18 mouse cellular contexts compared by ENCODE assay signal in the genomic region with DNA sequence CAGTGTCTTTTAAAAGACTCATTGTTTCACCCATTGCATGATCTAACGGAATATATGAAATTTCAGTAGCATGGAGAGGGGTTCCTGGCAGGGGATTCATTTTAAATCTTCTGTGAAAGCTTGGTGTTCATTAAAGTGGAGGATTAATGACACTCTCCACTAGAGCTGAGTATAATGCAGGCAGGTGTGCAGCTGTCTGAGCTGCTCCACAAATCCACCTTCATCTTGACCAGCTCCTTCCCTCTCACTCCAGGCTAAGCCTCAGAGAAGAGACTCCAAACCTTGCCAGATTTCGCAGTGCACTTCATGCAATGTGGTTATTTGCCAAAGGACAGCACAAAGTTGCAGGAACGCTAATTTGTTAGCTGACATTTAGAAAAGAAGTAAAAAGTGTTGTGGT.
DNase-seq lines count a peak whose midpoint lies in the region; ATAC-seq and TF ChIP-seq lines count a peak whose summit lies in the region.
"Had no signal": no experiment of that assay in that cellular context is flagged by ENCODE, and none has a peak within 500 bp of the region (broad histone marks: within the 10 kb centered on the region; RNA-seq: fewer than 3 reads in every experiment).

No protein-coding gene starts in this region.

- H3K27ac ChIP-seq in forebrain, embryonic 10.5 days: peak overlapping the region; percentile 72; the same call in 1 of the 2 replicates
- H3K27ac ChIP-seq in forebrain, embryonic 13.5 days: no peak overlapping the region
- no peak overlapping the region for H3K27ac ChIP-seq in lung, embryonic 14.5 days (ENCODE audit: low read depth)
- H3K27ac ChIP-seq in midbrain, embryonic 13.5 days: no peak overlapping the region
- H3K27ac ChIP-seq: embryonic facial prominence, embryonic 15.5 days; heart, embryonic 13.5 days; hindbrain, embryonic 15.5 days had no signal

- no peak overlapping the region for H3K4me2 ChIP-seq in forebrain, embryonic 13.5 days
- H3K4me2 ChIP-seq in lung, embryonic 14.5 days: no peak overlapping the region
- H3K4me2 ChIP-seq in midbrain, embryonic 13.5 days (replicated peaks): no peak overlapping the region
- H3K4me2 ChIP-seq: embryonic facial prominence, embryonic 15.5 days; heart, embryonic 13.5 days; hindbrain, embryonic 15.5 days had no signal

- H3K9ac ChIP-seq in forebrain, embryonic 13.5 days: no peak overlapping the region
- no peak overlapping the region for H3K9ac ChIP-seq in lung, embryonic 14.5 days
- no peak overlapping the region for H3K9ac ChIP-seq in midbrain, embryonic 13.5 days (replicated peaks)
- H3K9ac ChIP-seq: embryonic facial prominence, embryonic 15.5 days; heart, embryonic 13.5 days; hindbrain, embryonic 15.5 days had no signal

- H3K27me3 ChIP-seq in forebrain, embryonic 10.5 days (ENCODE audit: poor library complexity, severe bottlenecking): no peaks in the 10 kb centered on the region
- H3K27me3 ChIP-seq in forebrain, embryonic 13.5 days: no peaks in the 10 kb centered on the region
- no peaks in the 10 kb centered on the region for H3K27me3 ChIP-seq in lung, embryonic 14.5 days (ENCODE audit: insufficient read depth, low read length)
- no peaks in the 10 kb centered on the region for H3K27me3 ChIP-seq in midbrain, embryonic 13.5 days
- H3K27me3 ChIP-seq: embryonic facial prominence, embryonic 15.5 days; heart, embryonic 13.5 days; hindbrain, embryonic 15.5 days had no signal

- 43% methylated on average over 3 of the region's 3 CpGs for WGBS in forebrain, embryonic 10.5 days
- WGBS in forebrain, embryonic 13.5 days: 32% methylated on average over 3 of the region's 3 CpGs
- WGBS in lung, embryonic 14.5 days: 75% methylated on average over 3 of the region's 3 CpGs
- 26% methylated on average over 3 of the region's 3 CpGs for WGBS in midbrain, embryonic 13.5 days

- H3K4me1 ChIP-seq in forebrain, embryonic 10.5 days: peaks cover 20% of the 10 kb centered on the region
- H3K4me1 ChIP-seq in forebrain, embryonic 13.5 days: 0 out of 2 replicates have a peak, but pooled peaks cover 3% of the 10 kb centered on the region
- H3K4me1 ChIP-seq in lung, embryonic 14.5 days (ENCODE audit: insufficient read depth): no peaks in the 10 kb centered on the region
- H3K4me1 ChIP-seq in midbrain, embryonic 13.5 days (replicated peaks): peaks cover 10% of the 10 kb centered on the region
- H3K4me1 ChIP-seq: embryonic facial prominence, embryonic 15.5 days; heart, embryonic 13.5 days; hindbrain, embryonic 15.5 days had no signal

- ATAC-seq in forebrain, embryonic 13.5 days: no peak
- ATAC-seq in lung, embryonic 14.5 days (ENCODE audit: insufficient read depth): no peak
- peak; percentile 53; the same call in 1 of the 2 replicates for ATAC-seq in midbrain, embryonic 13.5 days

- H3K4me3 ChIP-seq in forebrain, embryonic 10.5 days: no peak overlapping the region
- no peak overlapping the region for H3K4me3 ChIP-seq in forebrain, embryonic 13.5 days
- H3K4me3 ChIP-seq in lung, embryonic 14.5 days (ENCODE audit: low read depth, low read length): no peak overlapping the region
- no peak overlapping the region for H3K4me3 ChIP-seq in midbrain, embryonic 13.5 days (replicated peaks)
- H3K4me3 ChIP-seq: embryonic facial prominence, embryonic 15.5 days; erythroblast, embryonic 14.5 days; heart, embryonic 13.5 days; hindbrain, embryonic 15.5 days had no signal

- DNase-seq in forebrain, embryonic 10.5 days (ENCODE audit: extremely low spot score, low spot score): no peak
- peak; percentile 8 for DNase-seq in lung, embryonic 14.5 days
- no peak for DNase-seq in lung, adult 18-20 months
- DNase-seq in embryo, embryonic 10 days (ENCODE audit: low spot score): no peak
- DNase-seq in left cerebral cortex, adult 8-10 months (ENCODE audit: low spot score in 2 of 2): no peak
- DNase-seq: adrenal gland, postnatal 10 days; cerebellum, adult 11-12 months; cerebellum, adult 9-10 months; cerebellum, postnatal 25 days; gastrocnemius, postnatal 36 days; heart, adult 11 months; heart, postnatal 36 days had no signal

- H3K36me3 ChIP-seq in forebrain, embryonic 10.5 days (replicated peaks): no peaks in the 10 kb centered on the region
- H3K36me3 ChIP-seq in forebrain, embryonic 13.5 days (ENCODE audit: poor library complexity, severe bottlenecking): no peaks in the 10 kb centered on the region
- H3K36me3 ChIP-seq in lung, embryonic 14.5 days (ENCODE audit: insufficient read depth): no peaks in the 10 kb centered on the region
- H3K36me3 ChIP-seq in midbrain, embryonic 13.5 days: no peaks in the 10 kb centered on the region
- H3K36me3 ChIP-seq: embryonic facial prominence, embryonic 15.5 days; heart, embryonic 13.5 days; hindbrain, embryonic 15.5 days had no signal

- TF ChIP-seq CTCF in lung, embryonic 14.5 days (IDR thresholded peaks at IDR 0.05; ENCODE audit: low read depth): no peak

- 0 out of 2 replicates have a peak, but pooled peaks cover 7% of the 10 kb centered on the region for H3K9me3 ChIP-seq in forebrain, embryonic 10.5 days
- no peaks in the 10 kb centered on the region for H3K9me3 ChIP-seq in forebrain, embryonic 13.5 days (replicated peaks)
- H3K9me3 ChIP-seq in lung, embryonic 14.5 days (ENCODE audit: low read depth, low read length): no peaks in the 10 kb centered on the region
- no peaks in the 10 kb centered on the region for H3K9me3 ChIP-seq in midbrain, embryonic 13.5 days
- H3K9me3 ChIP-seq: embryonic facial prominence, embryonic 15.5 days; heart, embryonic 13.5 days; hindbrain, embryonic 15.5 days had no signal
